Mouse (Mus musculus): ENCODE measurements at regions not wholly inside any gene's neighbourhood (a gene's known extent, or its start where the extent isn't known, plus 50 kb on each side); places are given as distances from the start of the nearest gene placed in this dataset.

GRCm38 (mm10) chr10:98861521-98861920, 52.7 kb upstream of the Atp2b1 start:
- ATAC-seq (ENCODE audit: insufficient number of reproducible peaks, insufficient read depth, low FRiP score, low TSS enrichment, low read depth), result no peak
- WGBS, result 90% methylated on average over 10 of the region's 10 CpGs

GRCm38 (mm10) chr10:98862712-98863111, 51.5 kb upstream of the Atp2b1 start:
- ATAC-seq (ENCODE audit: insufficient number of reproducible peaks, insufficient read depth, low FRiP score, low TSS enrichment, low read depth), result no peak
- Histone ChIP-seq H3K27me3 (no peaks in the 10 kb centered on the region), H3K4me2 (no peak overlapping the region), H3K27ac (no peak overlapping the region), H3K9ac (replicated peaks) (no peak overlapping the region), H3K4me3 (replicated peaks) (no peak overlapping the region), H3K9me3 (no peaks in the 10 kb centered on the region), H3K36me3 (no peaks in the 10 kb centered on the region), H3K4me1 (replicated peaks) (no peaks in the 10 kb centered on the region)
- 77% methylated on average over 4 of the region's 4 CpGs for WGBS

More at GRCm38 (mm10) chr10:98861521-98861920, 52.7 kb upstream of the Atp2b1 start:
- no peak overlapping the region for H3K4me3 ChIP-seq (replicated peaks)
- H3K36me3 ChIP-seq, result no peaks in the 10 kb centered on the region
- no peak overlapping the region for H3K27ac ChIP-seq
- H3K9ac ChIP-seq (replicated peaks), result no peak overlapping the region
- H3K4me2 ChIP-seq, result no peak overlapping the region
- H3K27me3 ChIP-seq, result no peaks in the 10 kb centered on the region
- H3K9me3 ChIP-seq, result no peaks in the 10 kb centered on the region
- H3K4me1 ChIP-seq (replicated peaks), result no peaks in the 10 kb centered on the region

GRCm38 (mm10) chr10:98864384-98864783, 49.8 kb upstream of the Atp2b1 start:
- no peak overlapping the region for H3K4me2 ChIP-seq
- H3K9me3 ChIP-seq, result no peaks in the 10 kb centered on the region
- ATAC-seq (ENCODE audit: insufficient number of reproducible peaks, insufficient read depth, low FRiP score, low TSS enrichment, low read depth), result no peak
- no peak overlapping the region for H3K27ac ChIP-seq
- no peak overlapping the region for H3K9ac ChIP-seq (replicated peaks)
- H3K4me1 ChIP-seq (replicated peaks), result no peaks in the 10 kb centered on the region
- H3K36me3 ChIP-seq, result no peaks in the 10 kb centered on the region
- 90% methylated on average over 5 of the region's 5 CpGs for WGBS
- no peaks in the 10 kb centered on the region for H3K27me3 ChIP-seq
- H3K4me3 ChIP-seq (replicated peaks), result no peak overlapping the region

Data from limb, embryonic 12.5 days (tissue).